Mouse (Mus musculus) heart, embryonic 14.5 days (tissue): ENCODE results near the gene Armc3. TPM values are rescaled to one million over a fixed set of nuclear protein-coding genes. Genes with fewer than 3 reads are reported as not detected.
A peak's percentile ranks its signal among the peaks of the same experiment; 100 is the strongest.
"Not testable (repeated sequence)": the region's sequence is repeated elsewhere in the genome, so short reads cannot be mapped to it uniquely, and the experiment has no call there.

ENCODE experiments used
- ATAC-seq: fragments of 200-750 bp; cut with Nextera tagmentation; 2 replicates; pipeline ENCODE4 v1.8.0; 2017; ENCODE audit warnings: low read depth, moderate TSS enrichment; ENCODE audit not compliant: insufficient number of reproducible peaks, insufficient read depth, low FRiP score
- H3K27ac ChIP-seq, 2 experiments: fragments of 200-500 bp in 1 of 2; fragments of 300-500 bp in 1 of 2; sonication (generic) in 1 of 2; replicated peaks in 1 of 2; 2 replicates each; pipeline ENCODE4 v1.5.1; 2012 to 2014; ENCODE audit warnings: low read depth in 2 of 2, low read length in 2 of 2, control low read depth in 1 of 2, mild to moderate bottlenecking in 1 of 2, mixed read lengths in 1 of 2; ENCODE audit not compliant: control insufficient read depth in 1 of 2, insufficient read depth in 1 of 2
- H3K27me3 ChIP-seq: fragments of 300-500 bp; sonication (generic); 2 replicates; pipeline ENCODE4 v1.6.1; 2014; ENCODE audit warnings: mild to moderate bottlenecking, low read length, control low read depth; ENCODE audit not compliant: control insufficient read depth, insufficient read depth
- H3K36me3 ChIP-seq: fragments of 300-500 bp; sonication (generic); 2 replicates; pipeline ENCODE4 v1.6.1; 2014; ENCODE audit warnings: mild to moderate bottlenecking, control low read depth, low read length, mixed read lengths; ENCODE audit not compliant: control insufficient read depth, insufficient read depth
- H3K4me1 ChIP-seq, 2 experiments: fragments of 200-500 bp in 1 of 2; fragments of 300-500 bp in 1 of 2; sonication (generic) in 1 of 2; 2 replicates each; pipeline ENCODE4 v1.6.1; 2012 to 2014; ENCODE audit warnings: low read length in 2 of 2, control low read depth in 1 of 2, mixed read lengths in 1 of 2; ENCODE audit not compliant: control insufficient read depth in 2 of 2, insufficient read depth in 2 of 2
- H3K4me2 ChIP-seq: fragments of 300-500 bp; sonication (generic); 2 replicates; pipeline ENCODE4 v1.6.1; 2014; ENCODE audit warnings: mild to moderate bottlenecking, low read length
- H3K4me3 ChIP-seq, 2 experiments: fragments of 200-500 bp in 1 of 2; fragments of 300-500 bp in 1 of 2; sonication (generic) in 1 of 2; 2 replicates each; pipeline ENCODE4 v1.5.1; 2012 to 2014; ENCODE audit warnings: low read length in 2 of 2, mild to moderate bottlenecking in 2 of 2, control low read depth in 1 of 2, low read depth in 1 of 2, moderate library complexity in 1 of 2; ENCODE audit not compliant: control insufficient read depth in 1 of 2, insufficient read depth in 1 of 2
- H3K9ac ChIP-seq: fragments of 300-500 bp; sonication (generic); 2 replicates; pipeline ENCODE4 v1.6.1; 2014; ENCODE audit warnings: mild to moderate bottlenecking, low read length
- H3K9me3 ChIP-seq: fragments of 300-500 bp; sonication (generic); 2 replicates; pipeline ENCODE4 v1.6.1; 2016; ENCODE audit warnings: low read length, control low read depth; ENCODE audit not compliant: control insufficient read depth
- WGBS: fragments of 180-500 bp; shearing (Covaris S2); extraction: QIAGEN DNeasy Blood & Tissue Kit; methylation state at CpG from one replicate; pipeline ENCODE4 v1.1.7; 2014; 5-methylcytosine and 5-hydroxymethylcytosine counted together
- polyA plus RNA-seq: library from polyadenylated mRNA; unstranded; fragments of >200 nt; fragmentation: Nextera tagmentation; extraction: Ambion mirVana; gene quantifications from 2 replicates; pipeline ENCODE4 v1.2.1, GENCODE M21; 2014

The Armc3 gene
- polyA plus RNA-seq, 1 experiment from 2014 or later, result not detected

DNA sequence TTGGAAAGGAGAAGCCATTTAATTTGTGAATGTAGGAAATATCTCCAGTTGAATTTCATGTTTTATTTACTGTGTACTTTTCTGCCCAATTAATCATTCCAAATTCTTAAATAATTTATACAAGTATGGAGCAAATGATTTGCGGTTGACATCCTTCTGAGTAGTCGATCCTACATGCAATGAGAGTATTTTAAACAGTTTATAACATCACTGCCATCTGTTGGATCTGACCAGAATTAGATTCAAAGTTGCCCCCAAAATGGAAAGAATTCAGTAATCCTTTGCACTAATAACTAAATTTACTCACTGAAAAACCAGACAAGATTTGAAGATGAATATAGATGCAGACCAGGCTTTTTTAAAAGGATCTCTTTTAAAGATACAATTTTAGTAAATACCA lies 75.5 kb downstream of the Armc3 start:
- no peaks in the 10 kb centered on the region for H3K9me3 ChIP-seq
- no peaks in the 10 kb centered on the region for H3K27me3 ChIP-seq
- 74% methylated on average over 2 of the region's 2 CpGs for WGBS
- H3K27ac ChIP-seq, result no peak overlapping the region
- H3K4me3 ChIP-seq, result no peak overlapping the region
- no peak for ATAC-seq
- no peak overlapping the region for H3K4me2 ChIP-seq
- no peak overlapping the region for H3K9ac ChIP-seq
- H3K36me3 ChIP-seq, result no peaks in the 10 kb centered on the region
- no peaks in the 10 kb centered on the region; a peak in 2 of 4 replicates for H3K4me1 ChIP-seq

DNA sequence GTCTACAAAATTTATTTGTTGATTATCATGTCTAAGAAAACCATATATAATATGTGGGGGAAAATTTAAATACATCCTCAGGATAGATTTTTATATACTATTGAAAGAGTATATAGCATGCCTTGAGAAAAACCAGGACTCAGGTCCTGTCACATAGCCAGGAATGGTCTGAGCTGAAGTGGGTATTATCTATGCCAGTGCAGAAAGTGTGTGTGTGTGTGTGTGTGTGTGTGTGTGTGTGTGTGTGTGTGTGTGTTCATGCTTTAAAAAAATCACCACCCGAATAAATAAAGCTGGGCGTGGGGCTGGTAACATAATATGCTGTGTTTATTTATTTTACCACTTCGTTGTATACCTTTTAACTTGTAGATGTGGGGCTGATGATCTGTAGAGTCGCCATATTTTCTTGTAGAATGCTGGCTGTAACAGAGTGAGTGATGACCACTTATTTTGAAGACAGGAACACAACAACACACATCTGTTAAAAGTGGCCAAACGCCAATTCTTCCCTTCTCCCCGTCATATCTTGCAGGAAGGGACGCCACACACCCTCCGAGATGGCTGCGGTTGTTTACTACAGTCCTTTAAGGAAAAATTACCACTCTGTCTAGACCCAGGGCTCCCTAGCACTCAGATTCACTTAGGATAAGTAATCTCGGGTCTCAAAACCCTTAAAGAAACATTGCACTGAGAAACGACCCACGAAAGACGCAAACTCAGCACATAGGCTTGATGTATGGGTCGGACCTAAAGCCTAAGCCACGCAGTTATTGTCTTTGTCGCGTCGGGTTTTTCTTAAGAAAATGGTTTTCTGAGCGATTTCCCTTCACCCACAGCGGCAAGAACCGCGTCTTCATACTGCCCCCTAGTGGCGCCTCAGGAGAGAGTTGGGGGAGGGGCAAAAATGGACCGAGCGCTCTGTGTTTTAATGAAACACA lies 76.8 kb downstream of the Armc3 start:
- Histone ChIP-seq H3K36me3 (no peaks in the 10 kb centered on the region), H3K27me3 (no peaks in the 10 kb centered on the region), H3K9me3 (no peaks in the 10 kb centered on the region), H3K4me3 (peak overlapping the region; percentile 53 to 68), H3K4me1 (no peaks in the 10 kb centered on the region; a peak in 2 of 4 replicates), H3K4me2 (peak overlapping the region; percentile 87), H3K9ac (peak overlapping the region; percentile 77), H3K27ac (peak overlapping the region; percentile 62 to 67; a peak in 2 of 4 replicates)
- WGBS, result 7% methylated on average over 25 of the region's 25 CpGs
- ATAC-seq, result no peak

DNA sequence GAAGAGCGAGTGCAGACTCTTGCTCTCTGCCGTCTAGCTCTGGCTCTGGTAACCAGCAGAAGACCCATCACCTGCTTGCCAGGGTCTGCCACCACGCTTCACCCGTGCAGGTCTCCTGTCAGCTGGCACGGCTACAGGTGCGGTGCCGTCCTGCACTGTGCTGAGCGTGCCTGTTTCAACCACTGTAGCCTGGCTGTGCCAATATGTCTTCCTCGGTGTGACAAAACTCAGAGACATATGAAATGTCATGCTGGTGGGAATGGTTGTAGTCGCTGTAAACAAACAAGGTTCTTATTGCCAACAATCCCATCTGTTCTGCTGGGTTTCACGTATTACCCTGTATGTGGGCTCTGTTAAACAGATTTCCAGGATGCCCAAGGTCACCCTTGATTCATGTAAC lies 81.2 kb downstream of the Armc3 start:
- ATAC-seq, result no peak
- H3K4me1 ChIP-seq, result no peaks in the 10 kb centered on the region; a peak in 2 of 4 replicates
- WGBS, result 82% methylated on average over 11 of the region's 11 CpGs

DNA sequence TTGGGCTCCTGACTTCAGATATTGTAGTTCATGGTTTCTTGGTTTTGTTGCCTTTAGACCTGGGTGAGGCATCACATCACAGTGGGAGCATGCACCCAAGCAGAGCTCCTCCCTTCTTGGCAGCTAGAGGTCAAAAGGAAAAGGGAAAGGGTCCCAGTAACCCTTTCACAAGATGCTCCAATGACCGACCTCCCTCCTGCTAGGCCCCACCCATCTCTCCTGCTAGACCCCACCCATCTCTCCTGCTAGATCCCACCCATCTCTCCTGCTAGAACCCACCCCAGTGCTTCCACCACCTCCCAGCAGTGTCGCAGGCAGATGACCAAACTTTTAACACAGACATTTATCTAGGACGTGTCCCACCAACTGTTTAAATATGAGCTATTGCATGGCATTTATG lies 93.3 kb downstream of the Armc3 start:
- H3K9me3 ChIP-seq, result no peaks in the 10 kb centered on the region

More for the DNA sequence above, 81.2 kb downstream of the Armc3 start:
- no peak overlapping the region for H3K27ac ChIP-seq
- H3K9me3 ChIP-seq, result no peaks in the 10 kb centered on the region
- H3K9ac ChIP-seq, result no peak overlapping the region
- H3K4me3 ChIP-seq, result no peak overlapping the region
- H3K27me3 ChIP-seq, result no peaks in the 10 kb centered on the region
- no peak overlapping the region for H3K4me2 ChIP-seq
- no peaks in the 10 kb centered on the region for H3K36me3 ChIP-seq

DNA sequence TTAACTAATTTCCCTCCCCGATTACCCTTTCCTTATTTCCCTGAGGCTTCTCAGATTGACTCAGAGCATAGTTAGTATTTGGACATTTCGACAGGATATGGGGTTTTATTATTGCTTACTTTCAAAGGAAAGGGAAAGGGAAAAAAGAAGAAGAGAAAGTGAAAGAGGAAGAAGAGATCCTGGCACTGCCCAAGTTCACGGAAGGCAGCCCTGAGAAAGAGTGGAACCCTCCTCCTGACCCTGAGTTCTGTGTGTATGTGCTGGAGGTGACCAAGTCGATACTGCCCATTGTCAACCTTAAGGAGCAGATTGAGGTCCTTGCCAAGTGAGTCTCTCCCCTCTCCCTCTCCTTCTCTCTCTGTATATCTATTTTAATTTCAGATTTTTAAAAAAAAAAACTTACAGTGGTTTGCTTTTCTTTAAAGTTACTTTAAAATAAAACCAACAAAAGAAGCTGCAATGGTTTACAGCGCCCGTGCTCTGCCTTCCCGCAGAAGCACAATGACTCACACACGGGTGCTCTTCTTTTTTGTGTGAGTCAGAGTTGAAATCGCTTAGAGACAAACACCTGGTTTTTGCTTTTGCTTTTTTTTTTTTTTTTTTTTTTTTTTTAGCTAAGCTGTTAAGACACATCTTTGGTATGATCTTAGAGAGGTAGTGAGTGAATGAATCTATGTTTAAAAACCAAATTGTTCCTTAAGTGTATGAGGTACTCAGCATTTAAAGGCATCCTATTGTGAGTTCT lies 101.4 kb downstream of the Armc3 start:
- 80% methylated on average over 9 of the region's 9 CpGs for WGBS

More for the DNA sequence above, 93.3 kb downstream of the Armc3 start:
- ATAC-seq, result no peak
- Histone ChIP-seq H3K27ac (no peak overlapping the region), H3K4me2 (no peak overlapping the region), H3K36me3 (no peaks in the 10 kb centered on the region), H3K9ac (no peak overlapping the region), H3K27me3 (no peaks in the 10 kb centered on the region), H3K4me3 (no peak overlapping the region), H3K4me1 (no peaks in the 10 kb centered on the region)
- 54% methylated on average over 3 of the region's 3 CpGs for WGBS

DNA sequence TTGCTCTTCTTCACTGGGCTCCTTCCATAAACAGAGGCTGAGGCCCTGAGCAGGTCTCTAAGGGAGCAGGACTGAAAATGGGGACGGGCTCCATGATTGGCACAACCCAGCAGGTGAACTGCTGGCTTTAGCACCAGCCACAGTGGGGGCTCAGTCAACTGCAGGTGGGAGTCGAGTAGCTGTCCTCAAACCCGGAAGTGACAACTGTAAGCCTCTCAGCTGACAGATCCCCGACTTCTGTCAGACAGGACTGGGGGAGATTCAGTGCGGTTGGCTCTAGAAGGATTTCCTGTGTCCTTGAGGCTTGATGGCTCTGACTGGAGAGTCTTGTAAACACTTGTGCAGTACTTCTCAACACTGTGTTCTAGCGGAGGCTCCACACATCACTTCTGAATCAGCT lies 102.1 kb downstream of the Armc3 start:
- no peak overlapping the region for H3K27ac ChIP-seq
- 8% methylated on average over 6 of the region's 6 CpGs for WGBS
- no peaks in the 10 kb centered on the region for H3K9me3 ChIP-seq
- ATAC-seq, result no peak
- H3K4me3 ChIP-seq, result no peak overlapping the region
- H3K9ac ChIP-seq, result no peak overlapping the region
- no peaks in the 10 kb centered on the region for H3K27me3 ChIP-seq
- no peak overlapping the region; the same call in 1 of the 2 replicates for H3K4me2 ChIP-seq
- no peaks in the 10 kb centered on the region for H3K36me3 ChIP-seq
- peaks cover 0 to 4% of the 10 kb centered on the region in 2 experiments; a peak in 1 of 4 replicates for H3K4me1 ChIP-seq

More for the DNA sequence above, 101.4 kb downstream of the Armc3 start:
- H3K9me3 ChIP-seq, result no peaks in the 10 kb centered on the region
- H3K27me3 ChIP-seq, result no peaks in the 10 kb centered on the region
- peaks cover 0 to 4% of the 10 kb centered on the region in 2 experiments; a peak in 1 of 4 replicates for H3K4me1 ChIP-seq
- H3K27ac ChIP-seq, result no peak overlapping the region
- no peaks in the 10 kb centered on the region for H3K36me3 ChIP-seq
- no peak overlapping the region for H3K9ac ChIP-seq
- no peak for ATAC-seq
- H3K4me2 ChIP-seq, result no peak overlapping the region
- H3K4me3 ChIP-seq, result no peak overlapping the region

DNA sequence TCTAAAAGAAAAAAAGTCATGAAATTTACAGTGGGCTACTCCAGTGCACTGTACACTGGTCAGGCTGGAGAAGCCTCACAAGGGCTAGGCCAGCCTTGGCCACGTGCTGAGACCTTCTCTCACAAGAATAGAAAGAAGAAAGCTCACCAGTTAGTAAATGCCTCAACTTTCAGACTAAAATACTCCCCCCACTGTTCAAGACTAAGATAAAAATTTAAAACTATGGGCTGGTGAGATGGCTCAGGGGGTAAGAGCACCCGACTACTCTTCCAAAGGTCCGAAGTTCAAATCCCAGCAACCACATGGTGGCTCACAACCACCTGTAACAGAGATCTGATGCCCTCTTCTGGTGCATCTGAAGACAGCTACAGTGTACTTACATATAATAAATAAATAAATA lies 104.0 kb downstream of the Armc3 start:
- H3K27ac ChIP-seq, ATAC-seq, H3K36me3 ChIP-seq, H3K4me1 ChIP-seq, H3K4me2 ChIP-seq, H3K4me3 ChIP-seq, H3K9ac ChIP-seq, H3K27me3 ChIP-seq, H3K9me3 ChIP-seq: not testable (repeated sequence)
- WGBS, result 86% methylated on average over 3 of the region's 3 CpGs
